Mouse (Mus musculus): ENCODE measurements at regions not wholly inside any gene's neighbourhood (a gene's known extent, or its start where the extent isn't known, plus 50 kb on each side); places are given as distances from the start of the nearest gene placed in this dataset.

DNA sequence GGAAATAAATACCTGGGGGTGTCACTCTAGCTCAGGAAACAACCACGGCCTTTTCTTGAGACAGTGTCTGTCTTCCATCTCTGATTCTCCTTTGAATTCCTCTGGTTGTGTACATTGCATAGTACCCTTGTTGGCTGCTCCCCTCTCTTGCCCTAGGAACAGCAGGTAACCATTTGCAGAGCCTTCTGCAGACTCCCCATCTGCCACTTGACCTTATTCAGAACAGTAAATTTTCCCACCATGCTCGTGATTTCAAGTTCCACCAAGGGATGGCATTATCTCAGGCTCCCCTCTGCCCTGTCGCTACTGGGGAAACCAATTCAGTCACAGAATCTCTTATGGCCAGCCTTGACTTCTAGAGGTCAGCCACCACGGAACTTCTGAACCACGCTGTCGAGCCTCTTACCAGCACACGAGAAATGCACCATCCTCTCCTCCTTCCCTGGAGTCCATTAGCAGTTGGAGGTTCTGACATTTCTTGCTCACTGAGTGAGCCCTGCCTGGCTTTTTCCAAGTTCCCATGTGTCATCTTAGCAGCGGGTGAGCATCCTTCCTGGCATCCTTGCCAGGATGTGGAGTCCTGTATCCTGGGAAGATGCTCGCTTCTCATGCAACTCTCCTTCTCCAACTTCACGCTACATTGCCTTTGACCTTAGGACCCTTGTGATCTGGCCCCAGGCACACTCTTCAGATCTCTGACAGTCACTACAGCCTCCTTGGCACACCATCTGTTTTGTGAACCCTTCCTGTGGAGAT lies 75.8 kb upstream of the Disp3 start:
- WGBS, result 83% methylated on average over 10 of the region's 10 CpGs
- Histone ChIP-seq H3K27me3 (ENCODE audit: control insufficient read depth, insufficient read depth, low read length) (no peaks in the 10 kb centered on the region), H3K9ac (replicated peaks; ENCODE audit: low read depth, low read length) (no peak overlapping the region), H3K9me3 (ENCODE audit: control insufficient read depth, low read depth, low read length) (no peaks in the 10 kb centered on the region), H3K4me2 (replicated peaks; ENCODE audit: low read depth, low read length) (no peak overlapping the region), H3K4me3 (ENCODE audit: low read depth, low read length) (no peak overlapping the region), H3K36me3 (ENCODE audit: control insufficient read depth, insufficient read depth, low read length) (no peaks in the 10 kb centered on the region), H3K27ac (ENCODE audit: low read length) (no peak overlapping the region), H3K4me1 (ENCODE audit: control insufficient read depth, insufficient read depth, low read length) (no peaks in the 10 kb centered on the region)
- no peak for ATAC-seq (ENCODE audit: insufficient number of reproducible peaks, insufficient read depth, low FRiP score, low read depth)

DNA sequence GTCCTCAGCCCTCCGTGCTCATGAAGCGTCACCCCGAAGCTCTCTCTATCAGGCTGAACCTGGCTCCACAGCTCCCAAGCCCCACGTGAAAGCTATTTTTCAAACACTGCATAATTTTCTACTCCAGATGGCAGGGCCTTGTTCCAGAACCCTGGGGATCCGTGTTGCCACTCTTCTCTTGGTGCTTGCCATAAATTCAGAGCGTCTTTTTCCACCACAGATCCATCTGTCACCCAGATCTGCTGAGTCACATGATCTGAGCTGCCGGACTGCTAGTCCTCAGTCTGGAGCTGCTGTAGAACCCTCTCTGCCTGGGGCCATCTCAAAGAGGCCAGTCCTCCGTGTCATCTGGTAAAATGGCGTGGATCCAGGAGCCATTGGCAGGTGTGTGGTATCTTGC lies 73.2 kb upstream of the Disp3 start:
- H3K27me3 ChIP-seq (ENCODE audit: control insufficient read depth, insufficient read depth, low read length), result no peaks in the 10 kb centered on the region
- WGBS, result 85% methylated on average over 9 of the region's 9 CpGs
- H3K9ac ChIP-seq (replicated peaks; ENCODE audit: low read depth, low read length), result no peak overlapping the region
- H3K9me3 ChIP-seq (ENCODE audit: control insufficient read depth, low read depth, low read length), result no peaks in the 10 kb centered on the region
- ATAC-seq (ENCODE audit: insufficient number of reproducible peaks, insufficient read depth, low FRiP score, low read depth), result no peak
- no peak overlapping the region for H3K4me3 ChIP-seq (ENCODE audit: low read depth, low read length)
- H3K4me2 ChIP-seq (replicated peaks; ENCODE audit: low read depth, low read length), result no peak overlapping the region
- no peak overlapping the region for H3K27ac ChIP-seq (ENCODE audit: low read length)
- H3K4me1 ChIP-seq (ENCODE audit: control insufficient read depth, insufficient read depth, low read length), result no peaks in the 10 kb centered on the region
- H3K36me3 ChIP-seq (ENCODE audit: control insufficient read depth, insufficient read depth, low read length), result no peaks in the 10 kb centered on the region

DNA sequence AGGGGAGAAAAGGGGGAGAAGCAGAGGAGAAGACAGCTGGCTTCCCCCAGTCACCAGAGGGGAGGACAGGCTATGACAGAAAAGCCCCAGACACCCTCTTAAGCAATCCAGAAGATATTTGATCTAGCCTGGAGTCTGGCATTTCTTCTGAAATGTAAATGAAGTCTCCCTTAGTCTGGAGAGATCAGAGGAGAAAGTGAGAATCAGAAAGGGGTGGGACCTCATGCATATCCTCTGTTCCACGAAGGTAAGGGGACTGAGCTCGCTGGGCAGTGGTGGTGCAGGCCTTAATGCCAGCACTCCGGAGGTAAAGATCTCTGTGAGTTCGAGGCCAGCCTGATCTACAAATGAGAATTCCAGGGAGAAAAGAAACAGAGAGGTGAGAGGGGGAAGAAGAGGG lies 70.6 kb upstream of the Disp3 start:
- H3K9ac ChIP-seq (replicated peaks; ENCODE audit: low read depth, low read length), result no peak overlapping the region
- no peak overlapping the region for H3K27ac ChIP-seq (ENCODE audit: low read length)
- no peaks in the 10 kb centered on the region for H3K27me3 ChIP-seq (ENCODE audit: control insufficient read depth, insufficient read depth, low read length)
- no peaks in the 10 kb centered on the region for H3K9me3 ChIP-seq (ENCODE audit: control insufficient read depth, low read depth, low read length)
- H3K4me3 ChIP-seq (ENCODE audit: low read depth, low read length), result no peak overlapping the region
- H3K4me2 ChIP-seq (replicated peaks; ENCODE audit: low read depth, low read length), result no peak overlapping the region
- H3K4me1 ChIP-seq (ENCODE audit: control insufficient read depth, insufficient read depth, low read length), result no peaks in the 10 kb centered on the region
- 35% methylated on average over 4 of the region's 4 CpGs for WGBS
- no peak for ATAC-seq (ENCODE audit: insufficient number of reproducible peaks, insufficient read depth, low FRiP score, low read depth)
- H3K36me3 ChIP-seq (ENCODE audit: control insufficient read depth, insufficient read depth, low read length), result no peaks in the 10 kb centered on the region

DNA sequence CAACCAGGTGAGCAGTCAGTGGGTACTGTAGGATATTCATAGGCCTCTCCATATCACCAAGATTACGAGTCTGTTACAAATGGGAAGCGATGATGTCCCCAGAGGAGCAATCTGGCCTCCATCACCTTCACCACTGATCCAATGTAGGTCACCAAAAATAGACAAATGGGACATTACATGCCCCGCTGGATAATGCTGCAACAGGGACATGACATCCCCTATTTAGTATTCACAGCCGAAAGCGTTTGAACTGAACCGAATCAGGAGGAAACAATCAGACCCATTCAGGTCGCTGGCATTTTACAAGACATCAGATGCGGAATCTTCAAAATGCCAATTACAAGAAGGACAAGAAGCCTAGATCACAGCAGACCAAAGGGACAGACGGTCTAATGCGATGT lies 69.5 kb upstream of the Disp3 start:
- Histone ChIP-seq H3K4me2 (replicated peaks; ENCODE audit: low read depth, low read length) (no peak overlapping the region), H3K4me3 (ENCODE audit: low read depth, low read length) (no peak overlapping the region), H3K27ac (ENCODE audit: low read length) (no peak overlapping the region), H3K9ac (replicated peaks; ENCODE audit: low read depth, low read length) (no peak overlapping the region), H3K36me3 (ENCODE audit: control insufficient read depth, insufficient read depth, low read length) (no peaks in the 10 kb centered on the region), H3K9me3 (ENCODE audit: control insufficient read depth, low read depth, low read length) (no peaks in the 10 kb centered on the region), H3K27me3 (ENCODE audit: control insufficient read depth, insufficient read depth, low read length) (no peaks in the 10 kb centered on the region), H3K4me1 (ENCODE audit: control insufficient read depth, insufficient read depth, low read length) (no peaks in the 10 kb centered on the region)
- no peak for ATAC-seq (ENCODE audit: insufficient number of reproducible peaks, insufficient read depth, low FRiP score, low read depth)
- WGBS, result 89% methylated on average over 10 of the region's 10 CpGs

DNA sequence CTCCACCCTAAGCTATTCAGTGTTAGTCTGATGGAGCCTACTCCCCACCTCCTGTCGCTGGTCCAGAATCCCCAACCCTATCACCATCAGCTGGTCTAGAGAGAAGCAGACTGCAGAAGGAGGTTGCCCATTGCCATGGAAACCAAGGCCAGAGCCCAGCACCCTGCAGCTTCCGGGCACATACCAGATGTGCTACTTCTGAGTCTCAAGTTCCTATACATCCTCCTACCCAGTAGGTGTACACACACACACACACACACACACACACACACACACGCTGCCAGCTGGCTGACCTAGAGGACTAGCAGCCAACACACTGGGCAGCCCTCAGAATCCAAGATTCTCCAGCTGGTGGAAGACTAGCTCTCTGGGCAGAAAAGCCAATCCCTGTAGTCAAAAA lies 68.9 kb upstream of the Disp3 start:
- WGBS, result 80% methylated on average over 3 of the region's 3 CpGs
- Histone ChIP-seq H3K9ac (replicated peaks; ENCODE audit: low read depth, low read length) (no peak overlapping the region), H3K4me3 (ENCODE audit: low read depth, low read length) (no peak overlapping the region), H3K9me3 (ENCODE audit: control insufficient read depth, low read depth, low read length) (no peaks in the 10 kb centered on the region), H3K36me3 (ENCODE audit: control insufficient read depth, insufficient read depth, low read length) (no peaks in the 10 kb centered on the region), H3K4me1 (ENCODE audit: control insufficient read depth, insufficient read depth, low read length) (no peaks in the 10 kb centered on the region), H3K27ac (ENCODE audit: low read length) (no peak overlapping the region), H3K27me3 (ENCODE audit: control insufficient read depth, insufficient read depth, low read length) (no peaks in the 10 kb centered on the region), H3K4me2 (replicated peaks; ENCODE audit: low read depth, low read length) (no peak overlapping the region)
- ATAC-seq (ENCODE audit: insufficient number of reproducible peaks, insufficient read depth, low FRiP score, low read depth), result 0 out of 2 replicates have a peak, but pooled peaks have one; percentile 28

DNA sequence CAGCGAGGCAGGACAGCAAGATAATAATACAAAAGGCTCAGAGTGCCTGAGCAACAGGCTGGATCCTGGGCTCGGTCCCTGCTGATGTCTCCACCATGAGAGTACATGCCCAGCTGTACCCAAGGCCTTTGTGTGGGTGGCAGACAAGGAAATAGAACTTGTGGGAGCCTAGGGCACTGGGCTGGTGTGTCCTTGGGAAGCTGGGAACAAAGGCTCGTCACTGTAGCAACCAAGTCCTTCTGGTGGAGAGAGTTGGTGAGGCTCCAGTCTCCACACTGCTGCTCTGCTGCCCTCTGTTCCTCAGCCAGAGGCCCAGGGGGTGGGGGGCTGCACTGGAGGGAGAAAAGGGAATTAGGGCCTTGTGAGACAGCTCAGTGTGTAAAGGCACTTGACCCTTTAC lies 66.2 kb upstream of the Disp3 start:
- no peaks in the 10 kb centered on the region for H3K27me3 ChIP-seq (ENCODE audit: control insufficient read depth, insufficient read depth, low read length)
- H3K27ac ChIP-seq (ENCODE audit: low read length), result no peak overlapping the region
- H3K9ac ChIP-seq (replicated peaks; ENCODE audit: low read depth, low read length), result no peak overlapping the region
- no peak overlapping the region for H3K4me3 ChIP-seq (ENCODE audit: low read depth, low read length)
- no peaks in the 10 kb centered on the region for H3K9me3 ChIP-seq (ENCODE audit: control insufficient read depth, low read depth, low read length)
- ATAC-seq (ENCODE audit: insufficient number of reproducible peaks, insufficient read depth, low FRiP score, low read depth), result no peak
- no peaks in the 10 kb centered on the region for H3K36me3 ChIP-seq (ENCODE audit: control insufficient read depth, insufficient read depth, low read length)
- WGBS, result 85% methylated on average over 3 of the region's 3 CpGs
- no peaks in the 10 kb centered on the region for H3K4me1 ChIP-seq (ENCODE audit: control insufficient read depth, insufficient read depth, low read length)
- no peak overlapping the region for H3K4me2 ChIP-seq (replicated peaks; ENCODE audit: low read depth, low read length)

DNA sequence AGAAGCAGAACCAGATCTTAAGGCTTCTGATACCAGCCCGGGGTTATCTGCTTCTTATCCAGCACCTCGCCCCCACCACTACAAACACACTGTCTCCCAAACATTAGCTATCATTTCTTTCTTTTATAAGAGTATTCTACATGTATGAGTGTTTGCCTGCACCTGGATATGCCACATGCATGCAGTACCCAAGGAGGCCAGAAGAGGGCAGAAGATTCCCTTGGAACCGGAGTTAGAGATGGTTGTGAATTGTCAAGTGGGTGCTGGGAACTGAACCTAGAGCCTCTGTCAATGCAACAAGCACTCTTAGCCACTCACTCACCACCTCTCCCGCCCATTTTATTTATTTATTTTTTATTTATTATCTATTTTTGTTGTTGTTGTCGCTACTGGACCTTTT lies 64.9 kb upstream of the Disp3 start:
- no peak overlapping the region for H3K9ac ChIP-seq (replicated peaks; ENCODE audit: low read depth, low read length)
- H3K9me3 ChIP-seq (ENCODE audit: control insufficient read depth, low read depth, low read length), result no peaks in the 10 kb centered on the region
- 91% methylated on average over 5 of the region's 5 CpGs for WGBS

DNA sequence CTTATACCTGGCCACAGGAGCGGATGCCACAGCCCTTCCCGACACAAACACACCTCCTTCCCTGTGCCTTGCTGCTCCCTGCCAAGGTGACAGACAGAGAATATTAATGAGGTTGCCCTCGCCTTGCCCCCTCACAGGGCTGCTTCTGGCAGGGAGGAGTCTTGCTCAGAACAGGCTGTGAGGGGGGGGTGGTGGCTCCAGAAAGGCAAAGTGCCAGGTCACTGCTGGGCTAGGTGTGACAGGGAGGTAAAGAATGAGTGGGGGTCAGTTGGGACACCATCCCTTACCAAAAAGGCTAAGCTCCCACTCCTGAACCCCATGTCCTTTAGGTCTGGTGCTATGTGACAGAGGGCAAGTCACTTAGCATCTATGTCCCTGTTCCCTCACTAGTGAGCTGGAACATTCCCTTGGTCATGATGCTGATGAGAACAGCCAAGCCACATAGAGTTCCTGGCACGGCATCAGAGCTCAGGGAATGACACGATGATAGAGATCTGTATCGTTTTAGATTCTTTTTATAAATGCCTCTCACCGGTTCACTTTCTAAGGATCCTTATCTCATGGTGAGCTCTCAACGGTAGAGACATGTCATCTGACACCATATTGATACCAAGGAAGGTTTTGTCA lies 53.9 kb upstream of the Disp3 start:
- Histone ChIP-seq H3K4me3 (ENCODE audit: low read depth, low read length) (no peak overlapping the region), H3K4me1 (ENCODE audit: control insufficient read depth, insufficient read depth, low read length) (no peaks in the 10 kb centered on the region), H3K36me3 (ENCODE audit: control insufficient read depth, insufficient read depth, low read length) (no peaks in the 10 kb centered on the region), H3K27ac (ENCODE audit: low read length) (no peak overlapping the region), H3K4me2 (replicated peaks; ENCODE audit: low read depth, low read length) (no peak overlapping the region), H3K27me3 (ENCODE audit: control insufficient read depth, insufficient read depth, low read length) (no peaks in the 10 kb centered on the region), H3K9ac (replicated peaks; ENCODE audit: low read depth, low read length) (no peak overlapping the region), H3K9me3 (ENCODE audit: control insufficient read depth, low read depth, low read length) (no peaks in the 10 kb centered on the region)
- no peak for ATAC-seq (ENCODE audit: insufficient number of reproducible peaks, insufficient read depth, low FRiP score, low read depth)
- 62% methylated on average over 8 of the region's 8 CpGs for WGBS

More for the DNA sequence above, 64.9 kb upstream of the Disp3 start:
- no peak for ATAC-seq (ENCODE audit: insufficient number of reproducible peaks, insufficient read depth, low FRiP score, low read depth)
- Histone ChIP-seq H3K4me2 (replicated peaks; ENCODE audit: low read depth, low read length) (no peak overlapping the region), H3K36me3 (ENCODE audit: control insufficient read depth, insufficient read depth, low read length) (no peaks in the 10 kb centered on the region), H3K4me3 (ENCODE audit: low read depth, low read length) (no peak overlapping the region), H3K4me1 (ENCODE audit: control insufficient read depth, insufficient read depth, low read length) (no peaks in the 10 kb centered on the region), H3K27me3 (ENCODE audit: control insufficient read depth, insufficient read depth, low read length) (no peaks in the 10 kb centered on the region), H3K27ac (ENCODE audit: low read length) (no peak overlapping the region)

DNA sequence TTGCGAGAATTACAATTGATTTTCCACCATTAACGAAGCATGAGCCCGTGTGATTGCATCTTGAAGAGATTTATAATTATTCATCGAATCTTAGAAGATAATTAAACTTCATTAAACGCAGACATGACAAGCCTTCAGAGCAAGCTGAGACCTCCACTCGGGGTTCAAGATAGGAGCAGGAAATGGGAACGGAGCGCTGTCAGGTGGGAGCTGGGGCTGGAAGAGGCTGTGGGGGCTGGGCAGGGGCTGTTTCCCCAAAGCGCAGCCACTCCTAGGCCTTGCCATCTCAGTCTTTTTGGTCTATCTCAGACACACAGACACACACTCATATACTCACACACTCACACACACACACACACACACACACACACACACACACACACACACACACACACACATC lies 52.6 kb upstream of the Disp3 start:
- 69% methylated on average over 9 of the region's 9 CpGs for WGBS
- no peak overlapping the region for H3K9ac ChIP-seq (replicated peaks; ENCODE audit: low read depth, low read length)
- H3K27ac ChIP-seq (ENCODE audit: low read length), result no peak overlapping the region
- no peak overlapping the region for H3K4me3 ChIP-seq (ENCODE audit: low read depth, low read length)
- no peak for ATAC-seq (ENCODE audit: insufficient number of reproducible peaks, insufficient read depth, low FRiP score, low read depth)
- no peak overlapping the region for H3K4me2 ChIP-seq (replicated peaks; ENCODE audit: low read depth, low read length)
- H3K9me3 ChIP-seq (ENCODE audit: control insufficient read depth, low read depth, low read length), result no peaks in the 10 kb centered on the region
- no peaks in the 10 kb centered on the region for H3K27me3 ChIP-seq (ENCODE audit: control insufficient read depth, insufficient read depth, low read length)
- no peaks in the 10 kb centered on the region for H3K36me3 ChIP-seq (ENCODE audit: control insufficient read depth, insufficient read depth, low read length)
- no peaks in the 10 kb centered on the region for H3K4me1 ChIP-seq (ENCODE audit: control insufficient read depth, insufficient read depth, low read length)

All from stomach, embryonic 14.5 days (tissue).